Mouse (Mus musculus) heart, postnatal 14 days (tissue): Measurements from ENCODE around the gene Cd300a. TPM values are rescaled to one million over a fixed set of nuclear protein-coding genes. Genes with fewer than 3 reads are reported as not detected.

Experiments used
- DNase-seq, 2 experiments: peaks; one replicate each; pipeline ENCODE4 v3.0.0; 2021 to 2022
- intact Hi-C: fragments of 180-260 bp; cut with DNase I; formaldehyde crosslinking; loops from one replicate; pipeline ENCODE4 v1.15.1; 2025
- long read RNA-seq, 2 experiments: library from polyadenylated mRNA; stranded (forward); transcript quantifications; one replicate each; pipeline ENCODE4 v2.0.0; 2021
- total RNA-seq, 2 experiments: library from RNA; stranded (reverse); gene quantifications; 2 replicates each; pipeline ENCODE4 v1.2.3; 2021

The Cd300a gene
- total RNA-seq, result 1 to 10 TPM in 1 of 2 experiments, under 1 TPM in 1; 1.00 to 1.2 TPM
- long read RNA-seq, experiment 1, full-length matches to known transcripts, result 3 of 4 reads
- long read RNA-seq, experiment 1, partial matches to known transcripts, result 1 of 4 reads
- long read RNA-seq, experiment 1, other reads (novel, unspliced or antisense), result 0 of 4 reads
- long read RNA-seq, experiment 2, full-length matches to known transcripts, result 4 of 4 reads
- long read RNA-seq, experiment 2, partial matches to known transcripts, result 0 of 4 reads
- long read RNA-seq, experiment 2, other reads (novel, unspliced or antisense), result 0 of 4 reads

DNA sequence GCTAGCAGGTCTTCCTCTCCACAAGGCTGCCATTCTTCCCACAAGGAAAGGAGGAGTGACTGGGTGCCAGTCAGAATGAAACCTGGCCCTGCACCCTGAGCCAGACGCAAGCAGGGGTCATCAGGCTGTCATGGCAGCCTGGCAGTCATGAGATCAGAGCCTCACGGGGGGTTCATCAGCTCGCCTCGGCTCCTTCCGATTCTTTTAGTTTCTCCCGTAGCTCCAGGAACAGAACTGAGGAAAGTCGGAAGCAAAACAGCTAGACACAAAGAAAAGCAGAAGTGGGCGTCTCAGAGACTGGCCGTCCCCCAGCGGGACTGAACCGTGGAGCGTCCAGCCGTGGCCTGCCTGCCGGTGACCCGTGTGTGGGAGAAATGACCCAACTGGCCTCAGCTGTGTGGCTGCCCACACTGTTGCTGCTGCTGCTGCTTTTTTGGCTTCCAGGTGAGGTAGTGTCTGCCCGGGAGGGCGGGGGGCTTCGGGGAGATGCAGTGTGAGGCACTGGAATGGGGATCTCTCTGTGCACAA, at the start of gene Cd300a:
Cd300a (plus strand) TSS at position 51 of the 528 bp plus-strand sequence.
- intact Hi-C loops, result no loop called here
- no peak for DNase-seq

DNA sequence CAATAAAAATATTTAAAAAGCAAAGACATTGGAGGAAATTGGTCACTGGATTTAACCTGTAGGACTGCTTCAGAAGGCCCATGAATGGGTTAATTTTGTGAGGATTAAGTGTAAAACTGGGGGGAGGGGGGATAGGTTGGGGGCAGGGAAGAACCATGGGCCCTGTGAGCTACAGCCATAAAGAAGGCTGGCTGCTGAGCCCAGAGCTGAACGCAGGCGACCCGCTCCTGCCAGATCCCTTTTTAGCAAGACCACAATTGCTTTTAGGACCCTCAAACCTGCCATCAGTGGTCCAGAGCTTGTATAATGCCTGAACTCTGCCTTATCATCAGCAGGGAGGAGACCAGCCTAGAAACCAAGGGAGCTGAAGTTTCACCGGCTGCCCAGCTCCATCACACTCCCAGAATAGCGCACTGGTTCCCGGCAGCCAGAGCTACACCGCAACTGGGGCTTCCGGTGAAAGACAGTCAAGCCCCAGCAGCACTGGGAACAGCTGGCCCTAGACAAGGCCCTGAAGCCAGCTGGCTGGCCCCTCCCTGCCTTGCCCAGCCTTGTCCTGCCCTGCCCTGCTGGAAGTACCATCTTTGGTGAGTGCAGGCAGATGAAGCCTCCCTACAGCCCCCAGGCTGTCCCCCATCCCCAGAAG, 45.9 kb upstream of the Cd300a start:
- intact Hi-C loops, result no loop called here
- peak; percentile 39 to 67 for DNase-seq

DNA sequence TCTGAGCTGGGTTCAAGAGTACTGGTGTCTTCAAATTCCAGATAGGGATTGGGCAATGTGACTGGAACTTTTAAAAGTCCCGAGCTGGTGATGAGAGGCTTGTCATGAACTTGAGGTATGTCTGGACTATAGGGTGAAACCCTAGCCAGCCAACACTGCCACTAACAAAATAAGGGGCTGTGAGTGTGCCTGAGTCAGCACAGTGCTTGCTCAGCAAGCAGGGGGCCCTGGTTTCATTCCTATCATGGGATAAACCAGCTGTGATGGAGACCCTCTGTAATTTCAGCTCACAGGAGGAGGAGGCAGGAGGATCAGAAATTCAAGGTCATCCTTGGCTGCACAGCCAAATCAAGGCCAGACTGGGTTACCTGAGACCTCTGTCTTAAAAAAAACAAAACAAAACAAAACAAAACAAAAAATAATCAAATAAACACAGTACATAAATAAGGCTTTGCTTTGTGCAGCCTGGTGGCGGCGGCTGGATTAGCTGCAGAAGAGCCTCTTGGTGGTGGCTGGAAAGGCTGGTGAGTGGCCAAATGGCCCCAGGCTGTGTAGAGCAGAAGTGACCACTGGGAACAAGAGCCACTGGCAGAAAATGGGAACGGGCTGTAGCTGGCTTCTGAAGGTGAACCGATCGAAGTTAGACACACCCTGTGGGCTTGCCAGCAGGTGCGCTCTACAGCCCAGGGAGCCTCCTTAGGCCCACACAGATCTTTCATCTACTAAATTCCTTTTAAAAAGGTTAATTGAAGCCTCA, 45.2 kb upstream of the Cd300a start:
- no peak for DNase-seq
- intact Hi-C loops, result no loop called here

DNA sequence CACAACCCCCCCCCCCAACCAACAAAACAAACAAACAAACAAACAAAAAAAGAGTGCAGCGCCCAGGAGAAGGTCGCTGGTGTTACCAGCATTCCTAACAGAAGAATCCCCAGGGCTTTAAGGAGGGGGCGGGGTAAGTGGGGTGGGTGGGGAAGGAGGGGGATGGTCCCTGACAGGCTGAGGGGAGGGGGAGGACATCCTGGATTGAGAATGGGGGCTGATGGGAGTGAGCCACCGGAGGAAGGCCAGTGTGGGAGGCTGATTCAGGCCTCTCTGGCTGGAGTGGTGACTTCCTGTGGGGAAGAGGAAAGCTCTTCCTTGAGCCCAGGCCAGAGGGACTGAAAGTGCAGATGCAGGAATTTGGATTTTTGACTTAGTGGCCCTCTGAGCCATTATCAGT, 43.5 kb upstream of the Cd300a start:
- intact Hi-C loops, result no loop called here
- DNase-seq, result no peak

DNA sequence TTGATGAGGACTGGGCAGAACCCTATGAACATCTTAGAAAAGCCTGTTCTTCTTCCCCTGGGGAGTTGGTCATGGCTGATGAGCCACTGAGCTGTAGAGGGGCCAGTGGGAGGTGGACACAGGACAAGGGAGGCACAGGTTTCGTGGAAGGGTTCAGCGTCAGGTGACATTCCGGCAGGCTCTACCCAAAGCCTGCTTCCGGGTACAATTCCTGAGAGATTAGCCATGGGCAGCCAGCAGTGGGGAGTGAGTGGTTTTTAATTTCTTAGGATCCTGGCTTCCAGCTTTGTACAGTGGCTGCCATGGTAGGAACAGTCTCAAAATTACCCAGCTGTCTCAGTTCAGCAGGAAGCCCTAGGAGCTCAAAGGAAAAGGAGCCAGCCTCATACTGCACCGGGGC, 42.8 kb upstream of the Cd300a start:
- no peak for DNase-seq
- intact Hi-C loops, result no loop called here

DNA sequence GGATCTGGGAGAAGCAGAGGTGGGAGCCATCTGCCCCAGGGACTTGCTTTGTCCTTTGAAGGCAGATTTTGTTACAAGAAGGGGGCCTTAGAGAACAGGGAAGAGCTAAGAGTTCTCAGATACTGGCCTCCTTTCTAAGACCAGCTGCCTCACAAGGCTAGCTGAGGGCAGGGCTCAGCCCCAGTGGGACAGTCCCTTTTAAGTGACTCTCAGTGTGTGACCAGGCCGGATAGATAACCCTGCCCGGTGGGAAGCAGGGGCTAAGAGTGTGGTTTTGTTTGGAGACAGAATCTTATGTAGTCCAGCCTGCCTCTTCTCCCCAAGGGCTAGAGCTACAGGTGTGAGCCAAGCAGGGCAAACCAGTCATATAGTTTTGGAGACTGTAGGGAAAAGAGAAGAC, 40.3 kb upstream of the Cd300a start:
- intact Hi-C loops, result no loop called here
- no peak for DNase-seq

DNA sequence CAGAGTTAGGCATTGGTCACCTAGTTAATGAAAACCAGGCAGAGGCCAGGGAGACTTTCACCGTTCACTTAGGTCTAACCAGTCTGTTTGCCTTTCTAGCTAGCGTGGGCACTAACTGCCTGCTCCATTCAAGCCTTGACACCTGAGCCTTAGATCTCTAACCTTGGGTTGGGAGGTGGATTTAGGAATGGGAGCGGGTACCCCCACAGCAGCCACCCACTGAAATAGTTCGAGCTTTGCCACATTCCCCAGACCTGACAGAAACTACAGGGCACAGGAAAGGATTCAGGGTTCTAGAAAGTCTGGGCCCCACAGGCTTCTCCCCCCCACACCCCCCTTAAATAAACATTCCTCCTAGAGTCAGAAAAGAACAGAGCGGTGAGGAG, 39.8 kb upstream of the Cd300a start:
- no peak for DNase-seq
- intact Hi-C loops, result loop anchor here (10.0 kb wide), 1 partner anchor 375 kb away; no protein-coding TSS in a partner anchor

DNA sequence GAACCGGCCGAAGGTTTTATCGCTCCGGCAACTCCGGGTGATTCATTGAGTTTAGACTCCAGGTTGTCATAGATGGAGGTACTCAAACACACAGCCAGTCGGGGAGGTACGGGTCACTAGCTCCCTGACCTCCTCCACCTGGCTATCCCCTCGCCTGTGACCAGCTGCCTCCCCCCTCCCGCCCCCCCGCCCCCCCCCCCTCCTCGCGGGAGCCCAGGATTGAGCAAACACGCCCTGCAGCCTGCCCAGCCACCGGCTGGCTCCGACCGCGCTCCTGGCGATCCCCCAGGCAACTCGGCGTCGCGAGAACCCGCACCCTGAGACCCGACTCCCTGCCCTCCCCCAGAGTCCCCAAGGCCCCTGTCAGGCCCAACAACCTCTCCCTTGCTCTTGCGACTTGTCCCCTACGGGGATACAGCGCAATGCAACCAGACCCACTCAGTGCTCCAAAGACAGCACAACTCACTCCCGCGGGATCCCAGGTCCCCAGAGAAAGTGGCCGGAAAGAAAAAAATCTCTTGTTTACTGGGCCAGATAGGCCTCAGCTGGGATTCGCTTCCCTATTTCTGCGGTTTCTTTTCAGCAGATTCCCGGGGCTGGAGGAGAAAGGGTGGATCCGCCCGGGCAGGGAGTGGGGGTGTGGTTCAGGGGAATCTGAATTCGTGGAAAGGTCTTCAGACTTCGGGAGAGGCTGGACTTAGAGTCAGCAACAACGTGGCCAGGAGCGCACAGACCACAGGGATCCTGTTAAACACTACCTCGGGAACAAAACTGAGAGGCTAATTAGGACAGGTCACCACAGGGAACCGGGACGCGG, 39.2 kb upstream of the Cd300a start, which contains the start of gene Gprc5c:
Gprc5c (plus strand) TSS at position 701 of the 817 bp plus-strand sequence.
- peak; percentile 44 to 60 for DNase-seq
- intact Hi-C loops, result loop anchor here (10.0 kb wide), 1 partner anchor 374 kb away; no protein-coding TSS in a partner anchor

DNA sequence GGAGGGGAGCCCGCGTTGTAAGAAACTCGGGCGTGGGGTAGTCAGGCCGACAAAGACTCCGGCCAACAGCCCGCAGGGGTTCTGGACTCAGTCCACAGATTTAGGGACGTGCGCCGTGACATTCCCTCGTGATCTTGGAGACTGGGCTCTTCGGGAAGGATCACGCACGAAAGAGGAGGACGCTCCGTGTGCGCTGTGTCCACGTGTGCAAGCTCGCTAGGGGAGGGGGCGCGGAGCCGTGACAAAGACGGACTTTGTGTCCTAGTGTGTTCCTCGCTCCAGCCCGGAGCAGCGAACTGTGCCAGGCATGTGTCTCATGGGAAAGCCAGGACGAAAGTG, 38.6 kb upstream of the Cd300a start:
- DNase-seq, result no peak
- intact Hi-C loops, result loop anchor here (10.0 kb wide), 1 partner anchor 374 kb away; no protein-coding TSS in a partner anchor

DNA sequence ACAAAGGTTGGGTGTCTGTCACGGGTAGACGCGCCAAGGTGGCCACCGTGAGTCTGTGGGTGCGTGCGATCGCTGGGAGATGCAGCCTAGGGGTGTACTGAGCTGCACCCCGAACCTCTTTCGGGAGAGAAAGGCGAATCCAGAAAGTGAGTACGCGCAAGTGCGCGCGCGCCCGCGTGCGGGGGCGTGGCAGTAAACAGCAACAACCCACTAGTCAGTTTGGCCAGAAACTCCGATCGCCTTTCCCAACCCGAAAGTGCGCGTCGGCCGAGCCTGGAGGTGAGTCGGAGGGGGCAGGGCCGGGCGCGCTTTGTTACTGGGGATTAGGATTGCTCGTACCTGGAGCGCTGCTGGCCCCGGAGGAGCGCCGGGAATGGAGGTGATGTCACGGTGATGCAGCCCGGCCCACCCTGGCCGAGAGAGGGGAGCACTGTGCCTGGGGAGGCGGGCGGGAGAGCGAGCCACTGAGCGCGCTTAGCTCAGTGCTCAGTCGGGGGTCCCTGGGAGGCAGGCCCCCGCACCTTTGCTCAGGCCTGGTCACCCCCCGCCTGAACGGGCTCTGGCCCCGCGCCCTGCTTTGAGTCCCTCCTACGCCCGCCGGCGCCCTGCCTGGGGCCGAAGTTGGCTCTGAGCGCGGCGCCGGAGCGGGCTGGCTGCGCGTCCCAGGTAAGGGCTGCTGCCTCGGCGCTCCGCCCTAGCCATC, 38.1 kb upstream of the Cd300a start:
- DNase-seq, result peak; percentile 58 to 73
- intact Hi-C loops, result loop anchor here (10.0 kb wide), 1 partner anchor 373 kb away; no protein-coding TSS in a partner anchor

DNA sequence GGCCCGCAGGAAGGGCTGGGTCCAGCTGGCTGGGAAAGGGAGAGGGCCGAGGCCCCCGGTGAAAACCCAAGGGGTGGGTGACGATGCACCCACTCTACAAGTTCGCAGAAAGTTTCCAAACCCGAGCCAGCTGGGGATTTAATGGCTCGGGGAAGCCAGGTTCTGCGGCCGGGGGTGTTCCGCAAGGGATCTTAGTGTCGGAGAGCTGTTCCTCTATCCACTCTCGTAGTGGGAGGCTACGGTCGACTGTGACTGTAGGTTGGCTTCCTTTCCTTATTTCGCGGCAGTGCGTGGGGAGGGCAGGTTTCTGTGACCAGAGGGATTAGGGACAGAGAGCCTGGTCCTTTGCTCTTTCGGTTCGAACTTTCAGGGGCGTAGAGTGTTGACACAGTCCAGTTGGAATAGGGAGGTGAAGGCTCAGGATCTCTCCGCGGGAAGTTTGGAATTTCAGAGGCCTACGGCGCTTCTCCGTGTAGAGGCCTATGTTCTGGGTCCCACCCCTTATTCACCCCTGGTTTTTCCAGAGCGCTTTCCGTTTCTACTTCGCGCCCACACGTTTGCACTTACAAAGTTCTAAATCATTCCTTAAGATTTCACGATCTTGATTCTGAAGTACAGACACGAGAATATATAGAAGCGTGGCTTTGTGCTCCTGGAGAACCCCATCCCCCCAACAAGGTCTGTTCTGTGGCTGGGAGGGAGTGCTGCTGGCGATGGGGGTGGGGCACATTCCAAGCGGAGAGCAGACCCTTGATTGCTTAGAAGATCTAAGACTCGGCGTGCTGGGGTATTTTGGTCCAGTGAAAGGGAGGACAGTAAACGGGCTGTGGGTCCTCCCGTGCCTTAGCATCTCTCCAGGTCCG, 37.3 kb upstream of the Cd300a start:
- intact Hi-C loops, result loop anchor here (10.0 kb wide), 1 partner anchor 372 kb away; no protein-coding TSS in a partner anchor
- no peak for DNase-seq

DNA sequence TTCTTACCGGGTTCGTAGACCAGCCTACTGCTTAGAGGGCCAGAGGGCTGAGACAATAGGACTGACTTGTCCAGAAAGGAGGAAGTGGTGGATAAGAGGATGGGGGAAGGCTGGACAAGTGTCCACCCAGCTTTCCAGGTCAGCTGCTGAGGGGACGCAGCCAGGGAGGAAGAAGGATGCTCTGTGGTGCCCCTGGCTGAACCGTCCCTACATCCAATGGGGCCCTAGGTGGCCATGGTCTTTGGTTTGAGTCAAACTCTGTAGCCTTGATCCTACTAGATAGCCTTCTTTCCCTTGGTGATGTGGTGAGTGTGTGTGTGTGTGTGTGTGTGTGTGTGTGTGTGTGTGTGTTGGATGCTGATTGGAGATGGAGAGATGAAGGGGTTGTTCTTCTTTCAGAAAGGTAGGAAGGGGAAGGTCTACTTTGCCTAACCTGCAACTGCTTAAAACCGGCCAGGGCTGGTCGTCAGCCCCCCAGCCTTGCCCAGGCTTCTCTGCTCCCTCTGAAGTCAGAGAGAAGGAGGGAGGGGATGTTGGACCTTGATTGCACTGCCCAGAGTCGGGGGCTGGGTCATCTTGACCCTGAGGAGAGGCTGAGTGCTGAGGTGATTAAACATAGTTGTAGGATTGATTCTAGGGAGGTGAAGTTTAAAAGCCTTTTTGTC, 36.5 kb upstream of the Cd300a start:
- intact Hi-C loops, result loop anchor here (10.0 kb wide), 1 partner anchor 371 kb away; no protein-coding TSS in a partner anchor
- no peak for DNase-seq

DNA sequence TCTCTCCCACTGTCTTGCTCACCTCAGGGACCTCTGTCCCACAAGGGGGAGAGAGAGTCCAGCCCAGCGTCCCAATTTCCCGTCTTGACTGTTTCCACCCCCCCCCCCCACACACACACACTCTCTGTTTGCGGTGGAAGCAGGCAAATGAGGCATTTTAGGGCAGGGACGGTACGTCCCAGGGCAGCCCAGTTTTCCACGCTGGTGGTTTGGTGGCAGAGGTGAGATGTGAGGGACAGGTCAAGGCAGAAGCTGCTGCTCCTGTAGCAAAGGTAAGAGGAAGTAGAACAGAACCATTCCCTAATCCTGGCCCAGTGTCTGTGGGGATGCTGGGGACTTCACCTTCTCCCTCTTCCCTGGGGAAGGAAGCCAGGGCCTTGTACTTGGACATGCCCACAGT, 35.3 kb upstream of the Cd300a start:
- intact Hi-C loops, result loop anchor here (10.0 kb wide), 1 partner anchor 370 kb away; no protein-coding TSS in a partner anchor
- DNase-seq, result no peak

DNA sequence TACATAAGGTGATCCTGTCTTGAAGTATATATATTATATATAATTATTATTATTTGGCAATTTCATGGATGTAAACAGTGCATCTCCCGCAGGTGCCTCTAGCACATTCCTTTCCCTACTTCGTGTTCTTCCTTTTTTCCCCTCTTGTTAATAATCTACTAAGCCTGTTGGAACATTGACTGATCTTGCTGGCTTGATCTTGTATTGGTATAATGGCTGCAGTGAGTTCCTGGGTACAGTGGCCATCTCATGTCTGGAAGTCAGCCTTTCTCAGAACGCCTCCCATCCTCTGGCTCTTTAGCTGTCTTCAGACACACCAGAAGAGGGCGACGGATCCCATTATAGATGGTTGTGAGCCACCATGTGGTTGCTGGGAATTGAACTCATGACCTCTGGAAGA, 33.7 kb upstream of the Cd300a start:
- intact Hi-C loops, result loop anchor here (10.0 kb wide), 1 partner anchor 369 kb away; no protein-coding TSS in a partner anchor
- no peak for DNase-seq

DNA sequence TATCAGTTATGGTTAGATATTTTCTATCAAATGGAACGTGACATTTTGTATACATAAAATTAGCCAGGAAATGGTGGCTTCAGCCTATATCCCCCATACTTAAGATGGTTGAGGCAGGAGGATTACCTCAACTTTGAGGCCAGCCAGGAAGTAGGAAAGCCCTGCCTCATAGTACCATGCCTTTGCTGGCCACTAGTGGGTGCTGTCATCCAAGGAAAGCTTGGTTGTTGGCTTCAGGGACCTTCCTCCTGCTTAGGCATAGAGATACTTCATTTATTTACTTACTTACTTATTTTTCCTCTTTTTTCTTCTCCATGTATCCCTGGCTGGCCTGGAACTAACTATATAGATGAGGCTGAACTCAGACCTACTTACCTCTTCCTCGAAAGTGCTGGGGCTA, 31.2 kb upstream of the Cd300a start:
- intact Hi-C loops, result loop anchor here (10.0 kb wide), 1 partner anchor 366 kb away; no protein-coding TSS in a partner anchor
- peak in 1 of 2 experiments; percentile 44 for DNase-seq

DNA sequence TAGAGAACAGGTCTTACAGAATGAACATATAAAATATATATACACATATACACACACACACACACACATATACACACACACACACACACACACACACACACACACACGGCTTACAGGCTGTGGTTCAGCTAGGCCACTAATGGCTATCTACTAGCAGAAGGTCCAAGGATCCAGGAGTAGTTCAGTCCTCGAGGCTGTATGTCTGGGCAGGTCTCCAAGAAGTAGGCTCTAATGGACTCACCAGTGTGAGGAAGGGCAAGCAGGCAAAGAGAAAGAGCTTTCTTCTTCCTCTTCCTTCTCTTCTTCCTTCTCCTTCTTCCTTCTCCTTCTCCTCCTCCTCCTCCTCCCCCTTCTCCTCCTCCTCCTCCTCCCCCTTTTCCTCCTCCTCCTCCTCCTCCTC, 28.8 kb upstream of the Cd300a start:
- intact Hi-C loops, result no loop called here
- no peak for DNase-seq

DNA sequence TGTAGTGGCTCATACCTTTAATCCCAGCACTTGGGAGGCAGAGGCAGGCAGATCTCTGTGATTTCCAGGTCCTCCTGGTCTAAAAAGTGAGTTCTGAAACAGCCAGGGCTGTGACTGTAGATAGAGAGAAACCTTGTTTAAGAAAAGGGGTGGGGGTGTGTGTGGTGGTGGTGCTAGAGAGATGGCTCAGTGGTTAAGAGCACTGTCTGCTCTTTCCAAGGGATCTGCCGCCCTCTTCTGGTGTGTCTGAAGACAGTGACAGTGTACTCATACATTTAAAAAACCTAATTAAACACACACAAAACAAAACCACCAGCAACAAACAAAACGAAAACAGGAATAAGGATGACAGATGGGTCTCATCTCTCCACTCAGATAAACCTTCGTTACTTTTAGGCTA, 27.2 kb upstream of the Cd300a start:
- intact Hi-C loops, result no loop called here
- DNase-seq, result no peak

DNA sequence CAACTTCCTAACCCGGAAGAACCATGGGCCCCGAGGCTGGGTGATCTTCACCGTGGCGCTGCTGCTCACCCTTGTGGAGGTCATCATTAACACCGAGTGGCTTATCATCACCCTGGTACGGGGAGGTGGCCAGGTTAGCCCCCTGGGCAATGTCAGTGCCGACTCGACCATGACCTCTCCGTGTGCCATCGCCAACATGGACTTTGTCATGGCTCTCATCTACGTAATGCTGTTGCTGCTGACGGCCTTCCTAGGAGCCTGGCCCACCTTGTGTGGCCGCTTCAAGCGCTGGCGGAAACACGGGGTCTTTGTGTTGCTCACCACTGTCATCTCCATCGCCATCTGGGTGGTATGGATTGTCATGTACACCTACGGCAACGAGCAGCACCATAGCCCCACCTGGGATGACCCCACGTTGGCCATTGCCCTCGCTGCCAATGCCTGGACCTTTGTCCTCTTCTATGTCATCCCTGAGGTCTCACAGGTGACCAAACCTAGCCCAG, 25.9 kb upstream of the Cd300a start:
- intact Hi-C loops, result no loop called here
- DNase-seq, result no peak
